50 mouse cellular contexts compared by ENCODE assay signal in genomic region chr2:105143731-105144130, GRCm38 (mm10). TPM values are rescaled to one million over a fixed set of nuclear protein-coding genes. Genes with fewer than 3 reads are reported as not detected.
"Had no signal": no experiment of that assay in that cellular context is flagged by ENCODE, and none has a peak within 500 bp of the region (broad histone marks: within the 10 kb centered on the region; RNA-seq: fewer than 3 reads in every experiment).

No protein-coding gene starts in this region.

- H3K36me3 ChIP-seq: heart, embryonic 10.5 days; heart, embryonic 12.5 days; heart, embryonic 13.5 days; heart, embryonic 15.5 days; hindbrain, embryonic 10.5 days; hindbrain, embryonic 12.5 days; hindbrain, embryonic 13.5 days; hindbrain, embryonic 15.5 days; intestine, embryonic 15.5 days had no signal

- DNase-seq: heart, postnatal 10 days; heart, postnatal 14 days; heart, postnatal 36 days; heart, postnatal 4 days; kidney, adult 11 months; kidney, adult 18-20 months; kidney, adult 2 months; kidney, adult 8-10 months; kidney, adult 9 months; kidney, postnatal 10 days; kidney, postnatal 14 days; kidney, postnatal 25 days; kidney, postnatal 36 days; kidney, postnatal 4 days; layer of hippocampus, adult 9-11 months; layer of hippocampus, postnatal 36 days had no signal

- H3K9me3 ChIP-seq: heart, embryonic 10.5 days; heart, embryonic 12.5 days; heart, embryonic 13.5 days; heart, embryonic 15.5 days; hindbrain, embryonic 10.5 days; hindbrain, embryonic 12.5 days; hindbrain, embryonic 13.5 days; hindbrain, embryonic 15.5 days; intestine, embryonic 15.5 days; kidney, embryonic 15.5 days had no signal

- H3K9ac ChIP-seq: heart, embryonic 12.5 days; heart, embryonic 13.5 days; heart, embryonic 15.5 days; hindbrain, embryonic 12.5 days; hindbrain, embryonic 13.5 days; hindbrain, embryonic 14.5 days; hindbrain, embryonic 15.5 days; intestine, embryonic 15.5 days; kidney, embryonic 15.5 days had no signal

- H3K4me2 ChIP-seq: heart, embryonic 11.5 days; heart, embryonic 12.5 days; heart, embryonic 13.5 days; heart, embryonic 15.5 days; hindbrain, embryonic 12.5 days; hindbrain, embryonic 13.5 days; hindbrain, embryonic 14.5 days; hindbrain, embryonic 15.5 days; intestine, embryonic 15.5 days; kidney, embryonic 15.5 days had no signal

- ATAC-seq: hindbrain, embryonic 16.5 days; hindbrain, postnatal 0 days; inflammation-experienced regulatory T-cells, adult 6 months; intestine, embryonic 15.5 days; intestine, embryonic 16.5 days; intestine, postnatal 0 days had no signal

- H3K4me3 ChIP-seq: heart, embryonic 10.5 days; heart, embryonic 12.5 days; heart, embryonic 13.5 days; heart, embryonic 15.5 days; hindbrain, embryonic 10.5 days; hindbrain, embryonic 12.5 days; hindbrain, embryonic 13.5 days; hindbrain, embryonic 15.5 days; intestine, embryonic 15.5 days; kidney, embryonic 15.5 days; layer of hippocampus, adult 2 months had no signal

- H3K4me1 ChIP-seq: hindbrain, embryonic 10.5 days; hindbrain, embryonic 12.5 days; hindbrain, embryonic 13.5 days; hindbrain, embryonic 15.5 days; intestine, embryonic 15.5 days had no signal

- H3K27ac ChIP-seq: heart, embryonic 10.5 days; heart, embryonic 13.5 days; heart, embryonic 15.5 days; hindbrain, embryonic 10.5 days; hindbrain, embryonic 12.5 days; hindbrain, embryonic 13.5 days; hindbrain, embryonic 14.5 days; hindbrain, embryonic 15.5 days; hindbrain, postnatal 0 days; intestine, embryonic 15.5 days; kidney, embryonic 15.5 days; kidney, postnatal 0 days; layer of hippocampus, adult 2 months had no signal

RNA-seq across cellular contexts. Expression of gene Wt1, which starts 17.4 kb away (rescaled TPM):
- total RNA-seq: hematopoietic stem cell, adult 5-6 weeks; layer of hippocampus, adult 2 months; layer of hippocampus, adult 8-10 months; layer of hippocampus, postnatal 36 days had no signal
- polyA plus RNA-seq: inflammation-experienced regulatory T-cells, adult 6 months had no signal

RNA-seq across cellular contexts. Expression of gene Gm11060, which starts 51.9 kb away (rescaled TPM):
- total RNA-seq: heart, postnatal 10 days; heart, postnatal 14 days; heart, postnatal 36 days; heart, postnatal 4 days; hematopoietic stem cell, adult 5-6 weeks; hindbrain, postnatal 0 days; layer of hippocampus, adult 18-20 months; layer of hippocampus, adult 2 months; layer of hippocampus, adult 8-10 months; layer of hippocampus, postnatal 10 days; layer of hippocampus, postnatal 14 days; layer of hippocampus, postnatal 25 days; layer of hippocampus, postnatal 36 days; left cerebral cortex, adult 18-20 months had no signal
- polyA plus RNA-seq: heart, embryonic 10.5 days; heart, embryonic 11.5 days; heart, embryonic 12.5 days; heart, embryonic 13.5 days; heart, embryonic 14.5 days; heart, embryonic 15.5 days; heart, embryonic 16.5 days; heart, postnatal 0 days; hindbrain, embryonic 10.5 days; hindbrain, embryonic 11.5 days; hindbrain, embryonic 12.5 days; hindbrain, embryonic 13.5 days; hindbrain, embryonic 14.5 days; hindbrain, embryonic 15.5 days; hindbrain, embryonic 16.5 days; hindbrain, postnatal 0 days; inflammation-experienced regulatory T-cells, adult 6 months; intestine, embryonic 14.5 days; intestine, embryonic 15.5 days; intestine, embryonic 16.5 days; intestine, postnatal 0 days; kidney, adult 2 months; kidney, embryonic 14.5 days; kidney, embryonic 15.5 days; kidney, embryonic 16.5 days; kidney, postnatal 0 days; large intestine, adult 2 months had no signal
